Mouse (Mus musculus): Measurements from ENCODE around the gene Atp11c.
A peak's percentile ranks its signal among the peaks of the same experiment; 100 is the strongest.

Gene Atp11c

GRCm38 (mm10) chrX:60592598-60592997 lies at the start of gene Atp11c:
Atp11c (minus strand) TSS chrX:60592698.
- no peak for DNase-seq (ENCODE audit: low read depth)

- DNase-seq (ENCODE audit: low read depth): no peak
Observed at GRCm38 (mm10) chrX:60609202-60609601, 16.7 kb upstream of the Atp11c start.

- no peak for DNase-seq (ENCODE audit: low read depth)
Observed at GRCm38 (mm10) chrX:60570539-60570938, 22.0 kb downstream of the Atp11c start.

GRCm38 (mm10) chrX:60569047-60569446 lies 23.5 kb downstream of the Atp11c start:
- no peak for DNase-seq (ENCODE audit: low read depth)

- no peak for DNase-seq (ENCODE audit: low read depth)
Observed at GRCm38 (mm10) chrX:60555242-60555641, 37.3 kb downstream of the Atp11c start.

- DNase-seq (ENCODE audit: low read depth): no peak
Observed at GRCm38 (mm10) chrX:60547444-60548304, 44.8 kb downstream of the Atp11c start.

GRCm38 (mm10) chrX:60547098-60547443 lies 45.4 kb downstream of the Atp11c start:
- DNase-seq (ENCODE audit: low read depth): no peak

- DNase-seq (ENCODE audit: low read depth): no peak
Observed at GRCm38 (mm10) chrX:60545906-60546305, 46.6 kb downstream of the Atp11c start.

- DNase-seq (ENCODE audit: low read depth): no peak
Observed at GRCm38 (mm10) chrX:60545444-60545843, 47.1 kb downstream of the Atp11c start.

GRCm38 (mm10) chrX:60544098-60544497 lies 48.4 kb downstream of the Atp11c start:
- no peak for DNase-seq (ENCODE audit: low read depth)

- DNase-seq (ENCODE audit: low read depth): no peak
Observed at GRCm38 (mm10) chrX:60542901-60543300, 49.6 kb downstream of the Atp11c start.

GRCm38 (mm10) chrX:60539149-60539548 lies 53.3 kb downstream of the Atp11c start, which contains the start of gene Gm7073:
Gm7073 (minus strand) TSS chrX:60539249.
- DNase-seq (ENCODE audit: low read depth): no peak

GRCm38 (mm10) chrX:60503995-60504394 lies 88.5 kb downstream of the Atp11c start:
- DNase-seq (ENCODE audit: low read depth): no peak

- no peak for DNase-seq (ENCODE audit: low read depth)
Observed at GRCm38 (mm10) chrX:60497750-60498149, 94.7 kb downstream of the Atp11c start.

GRCm38 (mm10) chrX:60495308-60495707 lies 97.2 kb downstream of the Atp11c start:
- no peak for DNase-seq (ENCODE audit: low read depth)

- DNase-seq (ENCODE audit: low read depth): no peak
Observed at GRCm38 (mm10) chrX:60463786-60464185, 128.7 kb downstream of the Atp11c start.

GRCm38 (mm10) chrX:60414563-60415111 lies 177.9 kb downstream of the Atp11c start:
- DNase-seq (ENCODE audit: low read depth): no peak

- DNase-seq (ENCODE audit: low read depth): no peak
Observed at GRCm38 (mm10) chrX:60405681-60406080, 186.8 kb downstream of the Atp11c start.

GRCm38 (mm10) chrX:60404668-60405044 lies 187.8 kb downstream of the Atp11c start:
- DNase-seq (ENCODE audit: low read depth): peak; percentile 68

- peak; percentile 1 for DNase-seq (ENCODE audit: low read depth)
Observed at GRCm38 (mm10) chrX:60403764-60404667, 188.5 kb downstream of the Atp11c start.

GRCm38 (mm10) chrX:60403062-60403763 lies 189.3 kb downstream of the Atp11c start:
- DNase-seq (ENCODE audit: low read depth): no peak

- DNase-seq (ENCODE audit: low read depth): no peak
Observed at GRCm38 (mm10) chrX:60394292-60394691, 198.2 kb downstream of the Atp11c start.
